Mouse (Mus musculus) limb, embryonic 14.5 days (tissue): ENCODE measurements around the gene Lrrc66. TPM values are rescaled to one million over a fixed set of nuclear protein-coding genes. Genes with fewer than 3 reads are reported as not detected.
"Not testable (repeated sequence)": the region's sequence is repeated elsewhere in the genome, so short reads cannot be mapped to it uniquely, and the experiment has no call there.

Source experiments
- ATAC-seq: fragments of 200-750 bp; cut with Nextera tagmentation; 2 replicates; pipeline ENCODE4 v1.8.0; 2017; ENCODE audit warnings: low read depth, moderate number of reproducible peaks, moderate TSS enrichment; ENCODE audit not compliant: low FRiP score
- DNase-seq: peaks from one replicate; pipeline ENCODE4 v3.0.0-alpha.2; 2015; ENCODE audit warnings: low spot score
- H3K27ac ChIP-seq: fragments of 300-500 bp; sonication (generic); replicated peaks from 2 replicates; pipeline ENCODE4 v1.5.1; 2014; ENCODE audit warnings: low read depth, mild to moderate bottlenecking, low read length, moderate library complexity, mixed read lengths
- H3K27me3 ChIP-seq: fragments of 300-500 bp; sonication (generic); 2 replicates; pipeline ENCODE4 v1.6.1; 2014; ENCODE audit warnings: low read length, mixed read lengths; ENCODE audit not compliant: control insufficient read depth, insufficient read depth
- H3K36me3 ChIP-seq: fragments of 300-500 bp; sonication (generic); 2 replicates; pipeline ENCODE4 v1.6.1; 2014; ENCODE audit warnings: mild to moderate bottlenecking, low read length, moderate library complexity, mixed read lengths; ENCODE audit not compliant: control insufficient read depth, insufficient read depth
- H3K4me1 ChIP-seq: fragments of 300-500 bp; sonication (generic); 2 replicates; pipeline ENCODE4 v1.6.1; 2014; ENCODE audit warnings: antibody characterized with exemption, low read length, mixed read lengths; ENCODE audit not compliant: control insufficient read depth, insufficient read depth
- H3K4me2 ChIP-seq: fragments of 300-500 bp; sonication (generic); replicated peaks from 2 replicates; pipeline ENCODE4 v1.6.1; 2014; ENCODE audit warnings: low read depth, mild to moderate bottlenecking, low read length, moderate library complexity; ENCODE audit not compliant: severe bottlenecking
- H3K4me3 ChIP-seq: fragments of 300-500 bp; sonication (generic); replicated peaks from 2 replicates; pipeline ENCODE4 v1.5.1; 2014; ENCODE audit warnings: low read length
- H3K9ac ChIP-seq: fragments of 300-500 bp; sonication (generic); 2 replicates; pipeline ENCODE4 v1.6.1; 2014; ENCODE audit warnings: mild to moderate bottlenecking, low read depth, low read length, moderate library complexity; ENCODE audit not compliant: severe bottlenecking
- H3K9me3 ChIP-seq: fragments of 300-500 bp; sonication (generic); 2 replicates; pipeline ENCODE4 v1.6.1; 2016; ENCODE audit warnings: low read length; ENCODE audit not compliant: control insufficient read depth
- POLR2A ChIP-seq: fragments of 200-500 bp; IDR thresholded peaks from 2 replicates; pipeline ENCODE4 v1.8.0; 2012; ENCODE audit warnings: inconsistent platforms, mild to moderate bottlenecking, moderate library complexity, borderline replicate concordance; ENCODE audit not compliant: insufficient read depth, insufficient read length; ENCODE audit errors: extremely low read depth
- WGBS: fragments of 180-500 bp; shearing (Covaris S2); extraction: QIAGEN DNeasy Blood & Tissue Kit; methylation state at CpG from one replicate; pipeline ENCODE4 v1.1.7; 2014; 5-methylcytosine and 5-hydroxymethylcytosine counted together
- polyA plus RNA-seq, 2 experiments: library from polyadenylated mRNA; depleted of rRNA in 1 of 2; stranded (reverse) in 1 of 2; unstranded in 1 of 2; fragments of >200 nt; fragmentation: Nextera tagmentation in 1 of 2; extraction: Ambion mirVana in 1 of 2; gene quantifications; 2 replicates each; pipeline versions ENCODE4 v1.2.1 to v1.2.3; 2012 to 2014

The Lrrc66 gene
- polyA plus RNA-seq, 2 experiments: 0.11 TPM; not detected in 1

DNA sequence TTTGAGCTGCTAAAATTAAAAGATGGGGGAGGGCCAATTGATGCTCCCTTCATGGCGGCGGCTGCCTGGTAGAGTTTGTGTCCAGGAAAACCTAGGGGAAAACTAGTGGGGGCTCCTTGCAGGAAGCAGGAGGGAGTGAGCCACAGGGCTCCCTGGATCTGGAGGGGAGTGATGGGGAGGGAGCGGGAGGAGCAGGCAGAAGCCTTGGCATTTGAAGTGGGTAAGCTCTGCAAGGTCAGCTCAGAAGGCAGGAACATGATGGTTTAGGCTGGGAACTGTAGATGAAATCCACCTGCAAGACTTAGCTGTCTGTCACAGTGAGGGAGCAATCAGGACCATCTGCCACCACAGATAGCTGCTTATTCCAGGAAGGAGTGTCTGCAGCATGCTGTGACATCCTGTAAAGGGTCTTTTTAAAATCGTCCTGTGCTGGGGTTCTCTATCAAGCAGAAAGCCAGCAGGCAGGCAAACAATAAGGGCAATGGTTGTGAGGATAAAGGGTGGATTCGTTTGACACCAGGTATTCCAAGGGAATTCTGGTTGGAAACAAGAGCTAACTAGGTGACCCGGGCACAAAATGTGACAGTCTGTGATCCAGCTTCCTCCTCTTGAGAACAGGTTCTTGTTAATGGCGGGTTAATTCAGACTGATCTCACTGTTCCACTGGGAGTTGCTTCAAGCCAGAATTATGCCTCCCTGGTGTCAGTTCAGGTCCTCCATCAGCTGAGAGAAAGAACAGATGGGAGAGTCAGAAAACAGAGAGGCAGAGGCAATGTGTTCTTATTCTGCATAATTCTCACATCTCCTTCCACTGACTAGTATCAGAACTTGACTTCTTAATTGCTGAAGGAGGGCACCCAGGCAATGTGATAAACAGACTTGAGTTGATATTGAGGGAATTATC lies 46.9 kb downstream of the Lrrc66 start:
- Histone ChIP-seq H3K4me1 (no peaks in the 10 kb centered on the region), H3K9me3 (no peaks in the 10 kb centered on the region), H3K4me3 (no peak overlapping the region), H3K4me2 (no peak overlapping the region), H3K36me3 (no peaks in the 10 kb centered on the region), H3K9ac (no peak overlapping the region), H3K27me3 (no peaks in the 10 kb centered on the region), H3K27ac (no peak overlapping the region)
- no peak for ATAC-seq
- TF ChIP-seq POLR2A: no peak
- no peak for DNase-seq
- 40% methylated on average over 6 of the region's 7 CpGs for WGBS

DNA sequence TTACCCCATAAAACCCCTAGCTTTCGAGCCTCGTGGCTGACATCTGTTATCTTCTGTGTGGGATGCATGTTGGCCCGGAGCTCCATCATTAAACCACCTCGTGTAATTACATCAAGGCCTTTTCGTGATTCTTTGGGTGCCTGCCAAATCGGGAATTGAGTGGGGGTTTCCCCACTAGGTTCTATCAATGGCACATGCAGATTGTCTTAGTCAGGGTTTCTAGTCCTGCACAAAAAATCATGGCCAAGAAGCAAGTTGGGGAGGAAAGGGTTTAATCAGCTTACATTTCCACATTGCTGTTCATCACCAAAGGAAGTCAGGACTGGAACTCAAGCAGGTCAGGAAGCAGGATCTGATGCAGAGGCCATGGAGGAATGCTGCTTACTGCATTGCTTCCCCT lies 48.3 kb downstream of the Lrrc66 start:
- ATAC-seq, H3K27ac ChIP-seq: not testable (repeated sequence)
- WGBS: 44% methylated on average over 6 of the region's 6 CpGs

DNA sequence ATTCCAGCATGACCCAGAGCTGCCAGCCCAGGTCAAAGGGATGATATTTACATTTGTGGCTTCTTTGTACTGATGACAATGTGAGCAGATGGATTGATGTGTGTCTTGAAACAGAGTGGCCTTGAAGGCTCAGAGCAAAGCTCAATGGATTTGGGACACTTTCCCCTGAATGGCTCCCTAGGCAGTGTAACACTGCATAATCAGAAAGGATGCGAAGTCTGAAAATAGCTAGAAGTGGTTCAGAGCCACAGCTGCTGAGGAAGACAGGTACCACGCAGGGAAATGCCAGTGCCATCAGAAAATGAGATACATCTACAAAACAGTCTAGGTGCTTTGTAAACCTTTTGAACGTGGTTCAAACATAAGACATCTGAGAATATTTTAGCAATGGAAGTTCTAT lies 54.2 kb downstream of the Lrrc66 start:
- Histone ChIP-seq H3K4me2 (no peak overlapping the region), H3K4me1 (no peaks in the 10 kb centered on the region), H3K4me3 (no peak overlapping the region), H3K36me3 (no peaks in the 10 kb centered on the region), H3K27ac (no peak overlapping the region), H3K27me3 (no peaks in the 10 kb centered on the region), H3K9me3 (no peaks in the 10 kb centered on the region), H3K9ac (no peak overlapping the region)
- 76% methylated on average over 3 of the region's 3 CpGs for WGBS
- TF ChIP-seq POLR2A: no peak
- no peak for DNase-seq
- ATAC-seq: no peak

More for the DNA sequence above, 48.3 kb downstream of the Lrrc66 start:
- H3K36me3 ChIP-seq, H3K4me2 ChIP-seq, H3K9me3 ChIP-seq, H3K9ac ChIP-seq, DNase-seq, H3K4me1 ChIP-seq, H3K4me3 ChIP-seq, H3K27me3 ChIP-seq: not testable (repeated sequence)

DNA sequence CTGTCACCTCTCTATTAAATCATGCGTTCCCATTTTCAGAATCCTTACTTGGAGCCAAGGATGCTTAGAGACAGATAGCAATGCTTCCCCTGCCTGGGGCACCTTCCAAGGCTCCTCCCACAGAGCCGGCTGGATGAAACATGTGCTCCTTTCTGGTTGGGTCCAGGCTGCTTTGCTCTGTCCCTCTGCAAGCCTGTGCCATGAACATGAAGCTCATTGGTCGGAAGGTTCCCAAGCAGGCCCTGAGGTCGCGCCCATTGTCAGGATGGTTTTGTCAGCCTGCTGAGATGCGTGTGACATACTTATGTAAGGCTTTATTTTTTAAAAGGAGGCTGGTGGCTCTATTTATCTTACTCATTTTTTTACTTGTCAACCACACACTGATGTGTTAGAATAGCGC lies 55.6 kb downstream of the Lrrc66 start:
- Histone ChIP-seq H3K9ac (no peak overlapping the region), H3K36me3 (no peaks in the 10 kb centered on the region), H3K27ac (no peak overlapping the region), H3K27me3 (no peaks in the 10 kb centered on the region), H3K4me3 (no peak overlapping the region), H3K4me1 (no peaks in the 10 kb centered on the region), H3K9me3 (no peaks in the 10 kb centered on the region), H3K4me2 (no peak overlapping the region)
- TF ChIP-seq POLR2A: no peak
- 67% methylated on average over 7 of the region's 7 CpGs for WGBS
- no peak for ATAC-seq
- DNase-seq: no peak

DNA sequence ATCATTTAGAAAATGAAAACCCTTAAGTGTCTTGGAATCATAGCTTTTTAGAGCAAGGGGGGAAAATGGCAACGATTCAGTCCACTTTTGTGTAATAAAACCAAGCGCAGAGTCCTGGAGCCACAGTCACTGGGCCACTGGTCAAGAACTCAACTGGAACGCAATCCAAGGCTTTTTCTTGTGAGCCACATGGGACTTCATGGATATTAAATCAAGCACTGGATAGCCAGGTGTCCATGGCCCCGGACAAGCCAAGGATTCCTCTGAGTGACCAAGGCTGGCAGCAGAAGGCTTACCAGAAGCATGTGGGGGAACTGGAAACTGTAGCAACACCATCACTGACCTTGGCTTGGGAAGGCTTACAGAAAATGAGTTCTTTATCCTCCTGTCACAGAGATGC lies 57.7 kb downstream of the Lrrc66 start:
- Histone ChIP-seq H3K27me3 (no peaks in the 10 kb centered on the region), H3K4me2 (no peak overlapping the region), H3K27ac (no peak overlapping the region), H3K4me1 (no peaks in the 10 kb centered on the region), H3K4me3 (no peak overlapping the region), H3K36me3 (no peaks in the 10 kb centered on the region), H3K9ac (no peak overlapping the region), H3K9me3 (no peaks in the 10 kb centered on the region)
- 66% methylated on average over 4 of the region's 4 CpGs for WGBS
- DNase-seq (no peak), ATAC-seq (no peak)
- TF ChIP-seq POLR2A: no peak
